Mouse (Mus musculus): ENCODE measurements around the gene Adgrl1.
A peak's percentile ranks its signal among the peaks of the same experiment; 100 is the strongest.

DNA sequence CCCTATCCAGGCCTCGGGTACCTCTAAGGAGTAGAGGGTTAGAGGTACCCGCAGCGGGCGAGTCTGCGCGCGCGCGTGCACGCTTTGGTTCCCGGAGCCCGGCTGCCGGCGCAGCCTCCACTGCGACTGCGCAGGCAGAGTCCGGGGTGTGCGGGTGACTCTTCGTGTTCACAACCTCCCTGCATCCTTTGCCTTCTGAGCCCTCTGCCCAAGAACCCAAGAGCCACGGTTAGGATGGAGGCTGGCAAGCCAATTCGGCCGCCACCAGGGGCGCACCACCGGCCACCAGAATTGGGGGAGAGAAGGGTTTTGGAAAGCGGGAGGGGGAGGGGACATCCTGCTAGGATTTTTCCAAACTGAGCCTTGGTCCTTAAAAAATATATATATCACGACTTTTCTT lies 2.7 kb upstream of the Adgrl1 start:
- peak; percentile 41; the same call in 1 of the 2 replicates for TF ChIP-seq CTCF (IDR thresholded peaks at IDR 0.05; ENCODE audit: insufficient read depth, low read depth, low read length)
- TF ChIP-seq POLR2A (IDR thresholded peaks at IDR 0.05; ENCODE audit: insufficient read depth, low read depth, low read length) = 0 out of 2 replicates have a peak, but pooled peaks have one; percentile 18
